Mouse (Mus musculus): ENCODE results near the gene Dnaja3. TPM values are rescaled to one million over a fixed set of nuclear protein-coding genes. Genes with fewer than 3 reads are reported as not detected.
"Not testable (repeated sequence)": the region's sequence is repeated elsewhere in the genome, so short reads cannot be mapped to it uniquely, and the experiment has no call there.

Gene Dnaja3
- total and polyA plus RNA-seq, 2 experiments from 2014 or later, result 99.6 to 103 TPM

DNA sequence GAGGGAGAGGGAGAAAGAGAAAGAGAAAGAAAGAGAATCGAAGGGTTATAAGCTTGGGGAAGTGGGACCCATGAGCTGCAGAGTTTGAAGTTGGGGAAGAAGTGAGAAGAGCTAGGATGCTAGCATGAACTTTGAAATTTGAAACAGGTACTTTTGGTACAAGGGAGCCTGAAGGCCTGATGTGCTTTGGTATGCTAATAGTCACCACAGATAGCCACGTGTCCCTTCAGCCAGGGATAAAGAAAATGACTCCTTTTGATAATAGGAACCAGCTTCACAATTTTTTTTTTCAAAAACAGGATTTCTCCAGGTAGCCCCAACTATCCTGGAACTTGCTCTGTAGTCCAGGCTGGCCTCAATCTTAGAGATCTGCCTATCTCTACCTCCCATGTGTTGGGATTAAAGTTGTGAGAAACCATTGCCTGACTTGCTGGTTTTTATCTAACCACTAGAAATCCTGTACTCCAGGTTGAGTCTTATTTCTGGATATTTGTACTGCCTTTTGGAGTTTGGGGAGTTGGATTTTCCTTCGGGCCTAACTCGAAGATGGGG lies 42.9 kb downstream of the Dnaja3 start:
- no peaks in the 10 kb centered on the region for H3K27me3 ChIP-seq (ENCODE audit: control insufficient read depth, insufficient read depth, low read length)
- peaks cover 16% of the 10 kb centered on the region for H3K4me1 ChIP-seq (ENCODE audit: control insufficient read depth, insufficient read depth)
- H3K9me3 ChIP-seq (replicated peaks; ENCODE audit: control insufficient read depth, low read length), result no peaks in the 10 kb centered on the region
- no peak overlapping the region for H3K9ac ChIP-seq (replicated peaks; ENCODE audit: low read depth, low read length)
- DNase-seq (ENCODE audit: low spot score) (no peak), ATAC-seq (ENCODE audit: insufficient read depth, low read depth) (no peak)
- H3K4me2 ChIP-seq (ENCODE audit: low read depth, low read length), result no peak overlapping the region
- H3K4me3 ChIP-seq (ENCODE audit: low read depth, low read length), result no peak overlapping the region
- H3K36me3 ChIP-seq (replicated peaks; ENCODE audit: control insufficient read depth, insufficient read depth, low read length), result peaks cover 8% of the 10 kb centered on the region; the same call in 1 of the 2 replicates
- 82% methylated on average over 4 of the region's 4 CpGs for WGBS
- peak overlapping the region; percentile 77; the same call in 1 of the 2 replicates for H3K27ac ChIP-seq (ENCODE audit: low read depth)
- TF ChIP-seq CTCF (IDR thresholded peaks at IDR 0.05; ENCODE audit: low read depth), result no peak
- no peak for TF ChIP-seq EP300 (IDR thresholded peaks at IDR 0.05; ENCODE audit: low read depth)

DNA sequence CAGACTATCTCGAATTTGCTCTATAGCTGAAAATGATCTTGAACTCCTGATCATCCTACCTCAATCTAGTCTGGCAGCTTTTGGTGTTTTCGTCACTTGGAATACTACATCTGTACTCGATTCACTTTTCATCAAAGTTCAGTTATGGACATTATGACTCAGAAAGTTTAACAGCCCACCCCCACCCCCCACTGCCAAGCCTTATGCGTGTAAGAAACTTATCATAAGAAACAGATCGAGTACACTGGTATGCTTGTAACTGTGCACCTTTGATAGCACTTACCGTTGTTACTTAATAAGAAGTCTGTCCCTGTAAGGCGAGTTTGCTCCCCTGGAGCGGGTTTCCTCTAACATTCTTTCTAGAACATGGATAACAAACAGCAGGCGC lies 43.4 kb downstream of the Dnaja3 start:
- H3K27me3 ChIP-seq (ENCODE audit: control insufficient read depth, insufficient read depth, low read length), result no peaks in the 10 kb centered on the region
- peaks cover 13% of the 10 kb centered on the region for H3K36me3 ChIP-seq (replicated peaks; ENCODE audit: control insufficient read depth, insufficient read depth, low read length)
- no peaks in the 10 kb centered on the region for H3K9me3 ChIP-seq (replicated peaks; ENCODE audit: control insufficient read depth, low read length)
- DNase-seq (ENCODE audit: low spot score), result no peak
- 22% methylated on average over 9 of the region's 9 CpGs for WGBS
- H3K4me2 ChIP-seq (ENCODE audit: low read depth, low read length), result peak overlapping the region; percentile 86
- H3K4me3 ChIP-seq (ENCODE audit: low read depth, low read length), result peak overlapping the region; percentile 63
- H3K4me1 ChIP-seq (ENCODE audit: control insufficient read depth, insufficient read depth), result peaks cover 16% of the 10 kb centered on the region
- peak overlapping the region; percentile 77 for H3K27ac ChIP-seq (ENCODE audit: low read depth)
- ATAC-seq (ENCODE audit: insufficient read depth, low read depth), result no peak
- H3K9ac ChIP-seq (replicated peaks; ENCODE audit: low read depth, low read length), result peak overlapping the region; percentile 69; the same call in 1 of the 2 replicates
- TF ChIP-seq CTCF (IDR thresholded peaks at IDR 0.05; ENCODE audit: low read depth), result no peak
- no peak for TF ChIP-seq EP300 (IDR thresholded peaks at IDR 0.05; ENCODE audit: low read depth)

DNA sequence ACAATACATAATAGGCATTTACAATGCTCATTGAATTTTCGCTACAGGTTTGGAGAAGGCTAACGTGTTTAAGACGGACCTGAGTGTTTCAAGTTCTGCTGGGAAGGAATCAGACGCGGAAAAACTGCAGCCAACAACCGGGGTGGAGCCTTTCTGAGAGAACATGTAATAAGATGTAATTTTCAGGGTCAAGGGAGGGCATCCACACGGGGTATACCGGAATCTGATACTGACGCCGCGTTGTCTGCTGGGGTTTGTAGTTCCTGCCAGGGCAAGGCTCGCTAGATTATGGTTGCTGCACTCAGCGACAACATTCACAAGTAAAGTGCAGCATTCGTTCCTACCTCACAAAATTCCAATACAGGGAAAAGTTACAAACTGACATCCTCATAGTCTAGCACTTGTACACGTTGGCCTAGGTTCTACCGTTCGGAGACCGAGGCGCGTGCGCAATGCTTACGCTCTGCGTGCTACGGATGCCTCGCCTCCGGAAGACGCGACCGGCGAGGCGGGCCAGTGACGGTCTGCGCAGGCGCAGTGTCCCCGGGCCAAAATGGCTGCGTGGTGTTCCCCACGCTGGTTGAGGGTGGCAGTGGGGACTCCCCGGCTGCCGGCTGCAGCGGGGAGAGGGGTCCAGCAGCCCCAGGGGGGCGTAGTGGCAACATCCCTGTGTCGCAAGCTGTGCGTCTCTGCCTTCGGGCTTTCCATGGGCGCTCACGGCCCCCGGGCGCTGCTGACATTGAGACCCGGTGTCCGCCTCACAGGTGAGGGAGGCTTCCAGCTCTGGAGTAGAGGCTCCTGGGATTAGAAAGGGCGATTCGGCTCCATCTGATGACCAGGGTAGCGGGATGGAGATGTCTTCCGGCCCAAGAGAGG lies 44.0 kb downstream of the Dnaja3 start:
- peak; percentile 81 for ATAC-seq (ENCODE audit: insufficient read depth, low read depth)
- Histone ChIP-seq H3K4me1 (ENCODE audit: control insufficient read depth, insufficient read depth) (peaks cover 12% of the 10 kb centered on the region), H3K36me3 (replicated peaks; ENCODE audit: control insufficient read depth, insufficient read depth, low read length) (peaks cover 16% of the 10 kb centered on the region), H3K9me3 (replicated peaks; ENCODE audit: control insufficient read depth, low read length) (no peaks in the 10 kb centered on the region), H3K27me3 (ENCODE audit: control insufficient read depth, insufficient read depth, low read length) (no peaks in the 10 kb centered on the region), H3K27ac (ENCODE audit: low read depth) (peak overlapping the region; percentile 77), H3K9ac (replicated peaks; ENCODE audit: low read depth, low read length) (peak overlapping the region; percentile 69), H3K4me3 (ENCODE audit: low read depth, low read length) (peak overlapping the region; percentile 63), H3K4me2 (ENCODE audit: low read depth, low read length) (peak overlapping the region; percentile 86)
- under 1% methylated on average over 54 of the region's 54 CpGs for WGBS
- TF ChIP-seq EP300 (IDR thresholded peaks at IDR 0.05; ENCODE audit: low read depth), result peak; percentile 39; the same call in 1 of the 2 replicates
- no peak for TF ChIP-seq CTCF (IDR thresholded peaks at IDR 0.05; ENCODE audit: low read depth)
- peak; percentile 91 for DNase-seq (ENCODE audit: low spot score)

DNA sequence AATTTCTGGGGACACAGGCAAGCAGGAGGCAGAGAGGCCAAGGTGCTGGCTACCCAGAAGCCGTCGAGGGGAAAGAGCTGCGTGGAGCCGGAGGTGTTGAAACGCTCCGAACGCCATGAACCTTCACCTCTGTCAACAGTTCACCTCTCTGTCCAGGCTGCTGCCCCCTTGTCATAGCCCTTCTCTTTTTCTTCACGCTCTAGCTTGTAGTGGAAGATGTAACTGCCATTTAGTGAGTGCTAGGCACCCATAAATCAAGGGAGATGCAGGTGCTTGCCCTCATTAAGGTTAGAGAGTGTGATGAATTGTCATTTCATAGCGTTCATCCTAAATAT lies 44.6 kb downstream of the Dnaja3 start:
- no peak for ATAC-seq (ENCODE audit: insufficient read depth, low read depth)
- 2% methylated on average over 9 of the region's 9 CpGs for WGBS
- H3K27ac ChIP-seq (ENCODE audit: low read depth), result peak overlapping the region; percentile 77
- peak overlapping the region; percentile 86 for H3K4me2 ChIP-seq (ENCODE audit: low read depth, low read length)
- TF ChIP-seq CTCF (IDR thresholded peaks at IDR 0.05; ENCODE audit: low read depth) (no peak), EP300 (IDR thresholded peaks at IDR 0.05; ENCODE audit: low read depth) (no peak)
- peak overlapping the region; percentile 63 for H3K4me3 ChIP-seq (ENCODE audit: low read depth, low read length)
- H3K9ac ChIP-seq (replicated peaks; ENCODE audit: low read depth, low read length), result peak overlapping the region; percentile 69
- no peak for DNase-seq (ENCODE audit: low spot score)
- H3K36me3 ChIP-seq (replicated peaks; ENCODE audit: control insufficient read depth, insufficient read depth, low read length), result peaks cover 22% of the 10 kb centered on the region
- H3K4me1 ChIP-seq (ENCODE audit: control insufficient read depth, insufficient read depth), result peaks cover 9% of the 10 kb centered on the region; the same call in 1 of the 2 replicates
- H3K27me3 ChIP-seq (ENCODE audit: control insufficient read depth, insufficient read depth, low read length), result no peaks in the 10 kb centered on the region
- no peaks in the 10 kb centered on the region for H3K9me3 ChIP-seq (replicated peaks; ENCODE audit: control insufficient read depth, low read length)

DNA sequence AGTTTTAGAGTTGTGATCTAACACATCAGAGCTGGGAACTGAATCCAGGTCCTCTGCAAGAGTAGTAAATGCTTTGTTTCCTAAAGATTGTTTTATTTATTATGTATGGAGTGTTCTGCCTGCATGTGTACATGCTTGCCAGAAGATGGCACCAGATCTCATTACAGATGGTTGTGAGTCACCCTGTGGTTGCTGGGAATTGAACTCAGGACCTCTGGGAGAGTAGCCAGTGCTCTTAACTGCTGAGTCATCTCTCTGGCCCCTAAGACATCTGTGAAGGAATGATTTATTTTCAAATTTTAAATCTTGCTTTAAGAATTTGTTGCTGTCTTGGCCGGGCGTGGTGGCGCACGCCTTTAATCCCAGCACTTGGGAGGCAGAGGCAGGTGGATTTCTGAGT lies 49.6 kb downstream of the Dnaja3 start:
- DNase-seq (ENCODE audit: low spot score); H3K27me3 ChIP-seq (ENCODE audit: control insufficient read depth, insufficient read depth, low read length); H3K4me3 ChIP-seq (ENCODE audit: low read depth, low read length); H3K9me3 ChIP-seq (replicated peaks; ENCODE audit: control insufficient read depth, low read length); H3K4me1 ChIP-seq (ENCODE audit: control insufficient read depth, insufficient read depth); H3K9ac ChIP-seq (replicated peaks; ENCODE audit: low read depth, low read length); H3K4me2 ChIP-seq (ENCODE audit: low read depth, low read length); ATAC-seq (ENCODE audit: insufficient read depth, low read depth); H3K27ac ChIP-seq (ENCODE audit: low read depth): not testable (repeated sequence)
- TF ChIP-seq CTCF (IDR thresholded peaks at IDR 0.05; ENCODE audit: low read depth), result peak; percentile 8; the same call in 1 of the 2 replicates
- 94% methylated on average over 4 of the region's 4 CpGs for WGBS
- H3K36me3 ChIP-seq (replicated peaks; ENCODE audit: control insufficient read depth, insufficient read depth, low read length), result peaks cover 68% of the 10 kb centered on the region

Data from heart, postnatal 0 days (tissue).